In the genomic region with DNA sequence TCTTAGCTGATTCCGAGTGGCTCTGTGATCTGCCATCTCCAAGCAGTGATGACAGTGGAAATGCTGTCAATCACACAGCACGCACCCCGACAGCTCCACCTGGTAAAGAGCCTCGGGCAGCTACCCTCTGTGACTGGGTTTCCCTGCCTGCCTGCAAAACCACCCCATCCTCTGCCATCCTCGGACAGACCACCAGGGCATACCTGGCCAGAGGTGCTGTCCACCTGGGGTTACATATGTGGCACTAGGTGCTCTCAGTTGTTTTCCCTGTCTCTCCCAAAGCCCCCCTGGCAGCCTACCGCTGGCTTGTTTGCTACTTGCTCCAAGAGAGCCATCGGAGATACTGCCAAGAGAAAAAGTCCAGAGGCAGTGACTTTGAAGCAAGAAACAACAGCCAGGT, we compare ENCODE assay signal across 33 mouse cellular contexts.
"Had no signal": no experiment of that assay in that cellular context is flagged by ENCODE, and none has a peak within 500 bp of the region (broad histone marks: within the 10 kb centered on the region; RNA-seq: fewer than 3 reads in every experiment).

No protein-coding gene starts in this region.

- H3K27ac ChIP-seq: heart, adult 2 months; hindbrain, embryonic 12.5 days; hindbrain, embryonic 13.5 days; hindbrain, embryonic 14.5 days; hindbrain, embryonic 15.5 days; hindbrain, postnatal 0 days; intestine, embryonic 15.5 days; kidney, embryonic 15.5 days; kidney, postnatal 0 days; layer of hippocampus, adult 2 months; left cerebral cortex, adult 2 months had no signal

- H3K4me2 ChIP-seq: heart, embryonic 11.5 days; heart, embryonic 15.5 days; hindbrain, embryonic 12.5 days; hindbrain, embryonic 13.5 days; hindbrain, embryonic 14.5 days; hindbrain, embryonic 15.5 days; intestine, embryonic 15.5 days; kidney, embryonic 15.5 days had no signal

- H3K27me3 ChIP-seq: heart, embryonic 15.5 days; hindbrain, embryonic 12.5 days; hindbrain, embryonic 13.5 days; hindbrain, embryonic 15.5 days; intestine, embryonic 15.5 days; kidney, embryonic 15.5 days had no signal

- DNase-seq: heart, adult 2 months; heart, postnatal 14 days; heart, postnatal 36 days; kidney, adult 11 months; kidney, adult 18-20 months; kidney, adult 2 months; kidney, adult 8-10 months; kidney, adult 9 months; kidney, postnatal 10 days; kidney, postnatal 14 days; kidney, postnatal 25 days; kidney, postnatal 36 days; kidney, postnatal 4 days; layer of hippocampus, adult 9-11 months; layer of hippocampus, postnatal 36 days had no signal

- ATAC-seq: hindbrain, embryonic 16.5 days; hindbrain, postnatal 0 days; inflammation-experienced regulatory T-cells, adult 6 months; intestine, embryonic 15.5 days; intestine, embryonic 16.5 days; intestine, postnatal 0 days had no signal

- H3K4me3 ChIP-seq: heart, adult 2 months; heart, embryonic 10.5 days; heart, embryonic 15.5 days; hindbrain, embryonic 10.5 days; hindbrain, embryonic 12.5 days; hindbrain, embryonic 13.5 days; hindbrain, embryonic 15.5 days; intestine, embryonic 15.5 days; kidney, embryonic 15.5 days; layer of hippocampus, adult 2 months; left cerebral cortex, adult 2 months had no signal

- H3K9me3 ChIP-seq: heart, embryonic 10.5 days; heart, embryonic 15.5 days; hindbrain, embryonic 10.5 days; hindbrain, embryonic 12.5 days; hindbrain, embryonic 13.5 days; hindbrain, embryonic 15.5 days; intestine, embryonic 15.5 days; kidney, embryonic 15.5 days had no signal

- H3K9ac ChIP-seq: heart, embryonic 15.5 days; hindbrain, embryonic 12.5 days; hindbrain, embryonic 13.5 days; hindbrain, embryonic 14.5 days; hindbrain, embryonic 15.5 days; intestine, embryonic 15.5 days; kidney, embryonic 15.5 days had no signal
